Mouse (Mus musculus) activated CD4-positive, CD25-positive, alpha-beta regulatory T cell (primary cell): ENCODE data around the gene Gm21732. TPM values are rescaled to one million over a fixed set of nuclear protein-coding genes. Genes with fewer than 3 reads are reported as not detected.

Experiments used
- polyA plus RNA-seq, 2 experiments: library from polyadenylated mRNA; unstranded; fragments of 100-300 nt; shearing (Covaris generic); gene quantifications; one replicate each; pipeline ENCODE4 v1.2.1; 2017

Gm21732 gene
- not detected for polyA plus RNA-seq

GRCm38 (mm10) chrY:38575591-38575990 is at the start of gene Gm21732:
Gene Gm21732 (minus strand): TSS chrY:38575691.

Other genes with a start within 250 kb of the Gm21732 start
- gene Gm20897, start 73.5 kb downstream of the Gm21732 start, polyA plus RNA-seq: not detected